27 mouse cellular contexts compared by ENCODE assay signal in the genomic region with DNA sequence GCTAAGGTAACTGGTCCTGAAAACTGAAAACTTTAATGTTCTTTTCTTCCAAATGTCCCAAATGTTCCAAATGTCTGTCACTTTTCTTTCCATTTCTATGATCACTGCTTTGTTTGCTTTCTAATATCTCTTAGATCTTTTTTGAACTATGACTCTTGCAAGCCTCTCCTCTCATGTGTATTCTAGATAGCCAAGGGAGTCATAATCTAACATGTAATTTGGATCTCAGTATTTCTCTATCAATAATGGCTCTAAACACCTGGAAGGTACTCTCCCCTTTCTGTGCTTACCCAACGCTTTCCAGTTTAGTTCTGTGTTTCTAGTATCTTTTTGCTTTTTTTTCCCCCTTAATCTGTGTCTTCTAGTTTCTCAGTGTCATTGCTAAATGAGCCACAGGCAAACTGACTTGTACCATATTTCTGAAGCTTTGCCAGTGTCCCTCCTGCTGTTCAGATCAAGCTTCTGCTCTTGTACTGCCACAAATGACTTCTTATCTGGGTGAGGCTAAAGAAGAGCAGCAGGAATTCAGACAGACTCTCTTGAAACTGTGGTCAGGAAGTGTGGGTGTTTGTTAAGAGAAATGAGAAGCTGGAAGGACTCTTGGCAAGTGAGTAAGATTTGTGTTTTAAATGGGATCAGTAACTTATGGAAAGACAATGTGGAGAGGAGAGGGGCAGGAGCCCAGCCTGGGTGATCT.
DNase-seq lines count a peak whose midpoint lies in the region; ATAC-seq and TF ChIP-seq lines count a peak whose summit lies in the region.
"Had no signal": no experiment of that assay in that cellular context is flagged by ENCODE, and none has a peak within 500 bp of the region (broad histone marks: within the 10 kb centered on the region; RNA-seq: fewer than 3 reads in every experiment).

No protein-coding gene starts in this region.

- peak; percentile 9 to 18 for DNase-seq in cerebellum, postnatal 36 days
- no peak for DNase-seq in cerebellum, adult 8-10 months
- DNase-seq in brain, adult 2 months (ENCODE audit: low read depth, low spot score) = peak; percentile 37
- no peak for DNase-seq in spleen, postnatal 4 days (ENCODE audit: low spot score in 2 of 2)
- DNase-seq: adrenal gland, adult 8-10 months; cerebellum, adult 11-12 months; forebrain, postnatal 0 days; gastrocnemius, postnatal 10 days; heart, postnatal 14 days; kidney, adult 11 months; kidney, postnatal 14 days; layer of hippocampus, adult 9-11 months; lung, embryonic 14.5 days; lung, postnatal 14 days; right cerebral cortex, postnatal 4 days; thymus, postnatal 4 days had no signal

- H3K27ac ChIP-seq in intestine, embryonic 15.5 days = no peak overlapping the region
- H3K27ac ChIP-seq in intestine, postnatal 0 days (ENCODE audit: low read depth, low read length) = no peak overlapping the region
- H3K27ac ChIP-seq: embryonic facial prominence, embryonic 10.5 days; embryonic facial prominence, embryonic 15.5 days; forebrain, embryonic 12.5 days; limb, embryonic 12.5 days; liver, embryonic 15.5 days; midbrain, embryonic 10.5 days; midbrain, embryonic 15.5 days had no signal

- no peaks in the 10 kb centered on the region for H3K27me3 ChIP-seq in intestine, embryonic 15.5 days (replicated peaks)
- H3K27me3 ChIP-seq in intestine, postnatal 0 days (replicated peaks; ENCODE audit: control insufficient read depth, insufficient read depth, low read length) = no peaks in the 10 kb centered on the region
- H3K27me3 ChIP-seq: CH12.LX; embryonic facial prominence, embryonic 15.5 days; forebrain, embryonic 12.5 days; limb, embryonic 12.5 days; liver, embryonic 15.5 days; midbrain, embryonic 15.5 days had no signal

- peak; percentile 55; the same call in 1 of the 2 replicates for ATAC-seq in intestine, embryonic 15.5 days
- ATAC-seq in intestine, postnatal 0 days = no peak
- ATAC-seq: forebrain, postnatal 0 days; hindbrain, embryonic 16.5 days; midbrain, embryonic 15.5 days had no signal

- no peaks in the 10 kb centered on the region for H3K9me3 ChIP-seq in intestine, embryonic 15.5 days
- H3K9me3 ChIP-seq in intestine, postnatal 0 days (ENCODE audit: control insufficient read depth) = no peaks in the 10 kb centered on the region
- H3K9me3 ChIP-seq: embryonic facial prominence, embryonic 10.5 days; embryonic facial prominence, embryonic 15.5 days; forebrain, embryonic 12.5 days; limb, embryonic 12.5 days; liver, embryonic 15.5 days; midbrain, embryonic 10.5 days; midbrain, embryonic 15.5 days had no signal

- no peak for TF ChIP-seq CTCF in intestine, postnatal 0 days (IDR thresholded peaks at IDR 0.05; ENCODE audit: low read depth)

- H3K4me3 ChIP-seq in intestine, embryonic 15.5 days (replicated peaks) = no peak overlapping the region
- H3K4me3 ChIP-seq in intestine, postnatal 0 days (ENCODE audit: low read depth, low read length) = no peak overlapping the region
- H3K4me3 ChIP-seq: embryonic facial prominence, embryonic 10.5 days; embryonic facial prominence, embryonic 15.5 days; forebrain, embryonic 12.5 days; limb, embryonic 12.5 days; liver, embryonic 15.5 days; midbrain, embryonic 10.5 days; midbrain, embryonic 15.5 days had no signal

- no peak overlapping the region for H3K4me2 ChIP-seq in intestine, embryonic 15.5 days (replicated peaks)
- H3K4me2 ChIP-seq in intestine, postnatal 0 days (replicated peaks; ENCODE audit: low read depth) = no peak overlapping the region
- H3K4me2 ChIP-seq: embryonic facial prominence, embryonic 15.5 days; forebrain, embryonic 12.5 days; limb, embryonic 12.5 days; liver, embryonic 15.5 days; lung, embryonic 14.5 days; midbrain, embryonic 15.5 days had no signal

- H3K9ac ChIP-seq in intestine, embryonic 15.5 days = no peak overlapping the region
- H3K9ac ChIP-seq in intestine, postnatal 0 days (ENCODE audit: low read depth, low read length) = no peak overlapping the region
- H3K9ac ChIP-seq: embryonic facial prominence, embryonic 15.5 days; forebrain, embryonic 12.5 days; forebrain, postnatal 0 days; limb, embryonic 12.5 days; liver, embryonic 15.5 days; lung, embryonic 14.5 days; midbrain, embryonic 15.5 days had no signal

- no peaks in the 10 kb centered on the region for H3K4me1 ChIP-seq in intestine, embryonic 15.5 days (replicated peaks)
- H3K4me1 ChIP-seq in intestine, postnatal 0 days (replicated peaks; ENCODE audit: control insufficient read depth, insufficient read depth, low read length) = no peaks in the 10 kb centered on the region
- H3K4me1 ChIP-seq: embryonic facial prominence, embryonic 10.5 days; embryonic facial prominence, embryonic 15.5 days; forebrain, embryonic 12.5 days; limb, embryonic 12.5 days; liver, embryonic 15.5 days; midbrain, embryonic 10.5 days; midbrain, embryonic 15.5 days had no signal

- H3K36me3 ChIP-seq in intestine, embryonic 15.5 days = no peaks in the 10 kb centered on the region
- no peaks in the 10 kb centered on the region for H3K36me3 ChIP-seq in intestine, postnatal 0 days (ENCODE audit: control insufficient read depth, insufficient read depth)
- H3K36me3 ChIP-seq: embryonic facial prominence, embryonic 10.5 days; embryonic facial prominence, embryonic 15.5 days; forebrain, embryonic 12.5 days; limb, embryonic 12.5 days; liver, embryonic 15.5 days; midbrain, embryonic 10.5 days; midbrain, embryonic 15.5 days had no signal

- 63% methylated on average over 1 of the region's 1 CpGs for WGBS in intestine, embryonic 15.5 days
- 39% methylated on average over 1 of the region's 1 CpGs for WGBS in intestine, postnatal 0 days

Comparison
In these comparisons a context has a peak if more than half of its experiments do, and no peak if none do; other contexts are left out.
1. DNase-seq: peak in cerebellum, postnatal 36 days (2 of 2) and brain, adult 2 months (single experiment); none in cerebellum, adult 8-10 months (single experiment) and spleen, postnatal 4 days (0 of 2).